Mouse (Mus musculus): Measurements from ENCODE around the gene Gsta1. TPM values are rescaled to one million over a fixed set of nuclear protein-coding genes. Genes with fewer than 3 reads are reported as not detected.
"Not testable (repeated sequence)": the region's sequence is repeated elsewhere in the genome, so short reads cannot be mapped to it uniquely, and the experiment has no call there.

The Gsta1 gene
- polyA plus RNA-seq, 1 experiment from 2014 or later, result not detected

DNA sequence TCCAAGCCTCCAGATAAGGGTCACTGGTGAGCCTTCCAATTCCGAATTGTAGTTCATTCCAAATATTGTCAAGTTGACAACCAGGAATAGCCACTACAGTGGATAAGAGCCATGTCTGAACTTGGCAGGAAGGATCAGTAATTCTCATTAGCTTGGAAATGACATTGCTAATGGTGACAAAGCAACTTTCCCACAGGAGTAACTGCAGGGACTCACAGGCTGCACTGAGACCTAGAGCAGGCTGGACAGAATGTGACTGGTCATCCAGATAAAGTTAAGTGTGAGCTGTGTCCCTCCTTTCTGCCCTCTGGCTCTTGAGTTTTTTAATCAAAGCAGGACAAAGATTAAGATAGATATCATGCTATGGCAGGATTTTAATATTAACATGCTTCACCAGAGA is 58.6 kb downstream of the Gsta1 start:
- H3K4me1 ChIP-seq (ENCODE audit: control insufficient read depth in 2 of 2, insufficient read depth in 2 of 2, low read length in 2 of 2); H3K27me3 ChIP-seq (ENCODE audit: control insufficient read depth, insufficient read depth, low read length); H3K9me3 ChIP-seq (ENCODE audit: control insufficient read depth, low read length); H3K9ac ChIP-seq (ENCODE audit: low read length); H3K4me2 ChIP-seq (ENCODE audit: low read length); H3K36me3 ChIP-seq (ENCODE audit: control insufficient read depth, insufficient read depth, low read length); H3K4me3 ChIP-seq (ENCODE audit: control insufficient read depth in 1 of 2, insufficient read depth in 1 of 2, low read depth in 1 of 2, low read length in 2 of 2); H3K27ac ChIP-seq (replicated peaks in 1 of 2; ENCODE audit: control insufficient read depth in 1 of 2, insufficient read depth in 1 of 2, low read depth in 2 of 2, low read length in 2 of 2); ATAC-seq (ENCODE audit: insufficient number of reproducible peaks, insufficient read depth, low FRiP score, low read depth): not testable (repeated sequence)
- 50% methylated on average over 1 of the region's 1 CpGs for WGBS

DNA sequence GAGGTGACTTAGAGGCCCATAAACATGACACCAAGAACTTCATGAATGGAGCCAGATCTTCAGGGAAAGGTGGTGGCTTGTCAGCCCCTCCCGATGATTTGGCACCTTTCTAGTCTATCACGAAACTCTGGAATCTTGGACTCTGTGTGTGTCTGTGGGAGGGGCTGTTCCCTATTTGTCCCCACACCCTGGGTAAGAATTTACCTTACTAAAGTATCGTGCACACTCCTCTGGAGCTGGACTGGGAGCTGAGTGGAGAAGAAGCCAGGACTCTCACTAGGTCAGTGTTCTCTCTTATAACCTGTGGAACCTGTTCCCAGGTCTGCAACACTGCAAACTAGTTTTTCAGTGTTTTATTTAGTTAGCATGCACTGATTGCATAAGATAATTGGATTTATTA is 59.3 kb downstream of the Gsta1 start, which contains the start of gene Gm10639:
TSS of gene Gm10639 (plus strand) at position 201 of the 400 bp plus-strand sequence.
- H3K9ac ChIP-seq (ENCODE audit: low read length); H3K4me1 ChIP-seq (ENCODE audit: control insufficient read depth in 2 of 2, insufficient read depth in 2 of 2, low read length in 2 of 2); H3K9me3 ChIP-seq (ENCODE audit: control insufficient read depth, low read length); H3K27me3 ChIP-seq (ENCODE audit: control insufficient read depth, insufficient read depth, low read length); ATAC-seq (ENCODE audit: insufficient number of reproducible peaks, insufficient read depth, low FRiP score, low read depth); H3K4me3 ChIP-seq (ENCODE audit: control insufficient read depth in 1 of 2, insufficient read depth in 1 of 2, low read depth in 1 of 2, low read length in 2 of 2); H3K4me2 ChIP-seq (ENCODE audit: low read length); H3K27ac ChIP-seq (replicated peaks in 1 of 2; ENCODE audit: control insufficient read depth in 1 of 2, insufficient read depth in 1 of 2, low read depth in 2 of 2, low read length in 2 of 2); H3K36me3 ChIP-seq (ENCODE audit: control insufficient read depth, insufficient read depth, low read length): not testable (repeated sequence)
- WGBS, result 73% methylated on average over 3 of the region's 3 CpGs

Other genes with a start within 250 kb of the Gsta1 start
- gene Gcm1, start 178.7 kb upstream of the Gsta1 start, polyA plus RNA-seq (2014; fragmentation: Nextera tagmentation; extraction: Ambion mirVana), result not detected in 2 replicates
- gene Fbxo9, start 121.6 kb upstream of the Gsta1 start, polyA plus RNA-seq (2014; fragmentation: Nextera tagmentation; extraction: Ambion mirVana), result 49.8 and 51.3 TPM in 2 replicates
- gene Ick, start 121.5 kb upstream of the Gsta1 start, polyA plus RNA-seq (2014; fragmentation: Nextera tagmentation; extraction: Ambion mirVana), result 16.0 and 16.6 TPM in 2 replicates
- gene Gsta4, start 47.9 kb upstream of the Gsta1 start, polyA plus RNA-seq (2014; fragmentation: Nextera tagmentation; extraction: Ambion mirVana), result 75.8 and 80.3 TPM in 2 replicates
- gene Gm3776, start 26.5 kb downstream of the Gsta1 start, polyA plus RNA-seq (2014; fragmentation: Nextera tagmentation; extraction: Ambion mirVana), result not detected in 2 replicates
- not detected in 2 replicates for gene Gm10639, start 59.3 kb downstream of the Gsta1 start, polyA plus RNA-seq (2014; fragmentation: Nextera tagmentation; extraction: Ambion mirVana)
- gene Omt2a, start 84.1 kb downstream of the Gsta1 start, polyA plus RNA-seq (2014; fragmentation: Nextera tagmentation; extraction: Ambion mirVana), result not detected in 2 replicates
- gene Omt2b, start 96.9 kb downstream of the Gsta1 start, polyA plus RNA-seq (2014; fragmentation: Nextera tagmentation; extraction: Ambion mirVana), result not detected in 2 replicates
- not detected in 2 replicates for gene Gsta2, start 125.1 kb downstream of the Gsta1 start, polyA plus RNA-seq (2014; fragmentation: Nextera tagmentation; extraction: Ambion mirVana)
- not detected in 2 replicates for gene Dppa5a, start 137.5 kb downstream of the Gsta1 start, polyA plus RNA-seq (2014; fragmentation: Nextera tagmentation; extraction: Ambion mirVana)
- 0.51 and 0.66 TPM in 2 replicates for gene Ooep, start 148.1 kb downstream of the Gsta1 start, polyA plus RNA-seq (2014; fragmentation: Nextera tagmentation; extraction: Ambion mirVana)
- gene Ddx43, start 165.1 kb downstream of the Gsta1 start, polyA plus RNA-seq (2014; fragmentation: Nextera tagmentation; extraction: Ambion mirVana), result 0.08 and 0.30 TPM in 2 replicates
- 0.77 and 0.88 TPM in 2 replicates for gene Cgas, start 212.6 kb downstream of the Gsta1 start, polyA plus RNA-seq (2014; fragmentation: Nextera tagmentation; extraction: Ambion mirVana)
- gene Mto1, start 217.6 kb downstream of the Gsta1 start, polyA plus RNA-seq (2014; fragmentation: Nextera tagmentation; extraction: Ambion mirVana), result 30.6 and 33.6 TPM in 2 replicates
- gene Gm17324, start 218.1 kb downstream of the Gsta1 start, polyA plus RNA-seq (2014; fragmentation: Nextera tagmentation; extraction: Ambion mirVana), result 0.78 and 0.88 TPM in 2 replicates

All from heart, embryonic 14.5 days (tissue).